Mouse (Mus musculus) forebrain, embryonic 13.5 days (tissue): ENCODE results near the gene Tmem82. TPM values are rescaled to one million over a fixed set of nuclear protein-coding genes. Genes with fewer than 3 reads are reported as not detected.

Experiments
- ATAC-seq: fragments of 200-750 bp; cut with Nextera tagmentation; 2 replicates; pipeline ENCODE4 v1.8.0; 2017
- H3K27ac ChIP-seq: fragments of 300-500 bp; sonication (generic); 2 replicates; pipeline ENCODE4 v1.5.1; 2015; ENCODE audit warnings: inconsistent platforms, mild to moderate bottlenecking, moderate library complexity
- H3K27me3 ChIP-seq: fragments of 300-500 bp; sonication (generic); 2 replicates; pipeline ENCODE4 v1.6.1; 2015; ENCODE audit warnings: mild to moderate bottlenecking, inconsistent platforms
- H3K36me3 ChIP-seq: fragments of 300-500 bp; sonication (generic); 2 replicates; pipeline ENCODE4 v1.6.1; 2015; ENCODE audit warnings: mild to moderate bottlenecking, inconsistent platforms; ENCODE audit not compliant: poor library complexity, severe bottlenecking
- H3K4me1 ChIP-seq: fragments of 300-500 bp; sonication (generic); 2 replicates; pipeline ENCODE4 v1.6.1; 2015; ENCODE audit warnings: inconsistent platforms
- H3K4me2 ChIP-seq: fragments of 300-500 bp; sonication (generic); 2 replicates; pipeline ENCODE4 v1.6.1; 2015; ENCODE audit warnings: inconsistent platforms, mild to moderate bottlenecking, moderate library complexity
- H3K4me3 ChIP-seq: fragments of 300-500 bp; sonication (generic); 2 replicates; pipeline ENCODE4 v1.5.1; 2015; ENCODE audit warnings: mild to moderate bottlenecking, inconsistent platforms
- H3K9ac ChIP-seq: fragments of 300-500 bp; sonication (generic); 2 replicates; pipeline ENCODE4 v1.6.1; 2015; ENCODE audit warnings: mild to moderate bottlenecking, inconsistent platforms
- H3K9me3 ChIP-seq: fragments of 300-500 bp; sonication (generic); replicated peaks from 2 replicates; pipeline ENCODE4 v1.6.1; 2016; ENCODE audit warnings: inconsistent platforms
- WGBS: fragments of 180-500 bp; shearing (Covaris S2); methylation state at CpG from one replicate; pipeline ENCODE4 v1.1.7; 2015; 5-methylcytosine and 5-hydroxymethylcytosine counted together
- polyA plus RNA-seq: library from polyadenylated mRNA; unstranded; fragments of >200 nt; fragmentation: Nextera tagmentation; extraction: Ambion mirVana; gene quantifications from 2 replicates; pipeline ENCODE4 v1.2.1, GENCODE M21; 2015

The Tmem82 gene
- polyA plus RNA-seq, 1 experiment from 2014 or later = 0.17 TPM

DNA sequence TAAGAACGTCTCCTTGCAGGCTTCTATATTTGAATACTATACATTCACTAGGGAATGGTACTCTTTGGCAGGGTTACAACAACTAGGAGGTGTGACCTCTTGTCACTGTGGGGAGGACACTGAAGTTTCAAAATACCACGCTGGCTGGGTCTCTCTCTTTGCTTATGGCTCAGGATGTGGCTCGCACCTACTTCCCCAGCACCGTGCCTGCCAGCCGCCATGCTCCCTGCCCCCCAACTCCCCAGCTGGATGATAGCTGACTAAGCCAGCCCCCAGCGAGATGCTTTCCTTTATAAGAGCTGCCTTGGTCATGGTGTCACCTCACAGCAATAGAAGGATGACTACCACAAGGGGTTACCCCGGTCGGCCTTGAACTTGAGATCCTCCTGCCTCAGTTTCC, 34.6 kb upstream of the Tmem82 start:
- Histone ChIP-seq H3K27ac (no peak overlapping the region), H3K36me3 (peaks cover 31% of the 10 kb centered on the region), H3K27me3 (no peaks in the 10 kb centered on the region), H3K4me1 (peaks cover 11% of the 10 kb centered on the region), H3K4me3 (no peak overlapping the region), H3K9me3 (no peaks in the 10 kb centered on the region), H3K4me2 (no peak overlapping the region), H3K9ac (no peak overlapping the region)
- WGBS = 93% methylated on average over 8 of the region's 8 CpGs
- ATAC-seq = no peak

DNA sequence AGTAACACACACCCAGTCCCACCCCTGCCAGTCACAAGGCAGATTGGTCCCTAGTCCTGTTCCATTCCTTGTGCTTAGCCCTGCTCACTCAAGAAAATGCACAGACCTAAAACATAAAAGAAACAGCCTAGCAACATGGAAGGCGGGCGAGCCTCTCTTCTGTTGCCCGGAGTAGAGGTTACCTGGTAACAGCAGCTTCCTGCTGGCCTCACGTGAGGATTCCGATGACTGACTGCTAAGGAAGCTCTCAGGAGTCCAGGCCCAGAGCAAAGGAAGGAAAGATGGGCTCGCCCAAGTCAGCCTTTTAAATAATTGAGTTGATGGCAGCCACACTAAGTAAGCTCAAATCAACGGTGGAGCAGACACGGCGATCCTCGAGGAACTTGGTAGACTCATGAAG, 33.5 kb upstream of the Tmem82 start:
- peaks cover 31% of the 10 kb centered on the region for H3K36me3 ChIP-seq
- WGBS = 87% methylated on average over 10 of the region's 10 CpGs
- H3K4me3 ChIP-seq = no peak overlapping the region
- no peak overlapping the region for H3K4me2 ChIP-seq
- H3K27me3 ChIP-seq = no peaks in the 10 kb centered on the region
- no peak for ATAC-seq
- no peak overlapping the region for H3K9ac ChIP-seq
- H3K27ac ChIP-seq = no peak overlapping the region
- no peaks in the 10 kb centered on the region for H3K9me3 ChIP-seq
- H3K4me1 ChIP-seq = peaks cover 11% of the 10 kb centered on the region

DNA sequence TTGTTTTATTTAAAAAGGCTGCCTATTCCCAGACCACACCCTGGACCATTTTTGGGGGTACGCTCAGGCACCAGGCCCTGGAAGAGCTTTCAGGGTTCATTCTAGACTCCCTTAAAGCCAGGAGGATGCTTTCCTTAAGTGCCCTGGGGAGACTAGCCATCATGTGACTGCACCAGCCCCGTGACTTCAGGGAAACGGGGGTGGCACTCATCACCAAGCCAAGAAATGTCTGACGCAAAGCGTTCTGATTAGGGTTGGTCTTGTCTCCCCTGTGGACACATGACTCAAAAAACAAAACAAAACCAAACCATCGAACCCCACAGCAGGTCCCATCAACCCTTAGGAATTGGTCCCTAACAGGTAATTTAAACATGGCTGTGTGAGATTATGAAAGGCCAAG, 32.9 kb upstream of the Tmem82 start:
- peaks cover 11% of the 10 kb centered on the region for H3K4me1 ChIP-seq
- ATAC-seq = no peak
- WGBS = 91% methylated on average over 6 of the region's 6 CpGs
- no peak overlapping the region for H3K9ac ChIP-seq
- no peak overlapping the region for H3K27ac ChIP-seq
- no peak overlapping the region for H3K4me3 ChIP-seq
- H3K4me2 ChIP-seq = no peak overlapping the region
- H3K9me3 ChIP-seq = no peaks in the 10 kb centered on the region
- peaks cover 32% of the 10 kb centered on the region for H3K36me3 ChIP-seq
- H3K27me3 ChIP-seq = no peaks in the 10 kb centered on the region

DNA sequence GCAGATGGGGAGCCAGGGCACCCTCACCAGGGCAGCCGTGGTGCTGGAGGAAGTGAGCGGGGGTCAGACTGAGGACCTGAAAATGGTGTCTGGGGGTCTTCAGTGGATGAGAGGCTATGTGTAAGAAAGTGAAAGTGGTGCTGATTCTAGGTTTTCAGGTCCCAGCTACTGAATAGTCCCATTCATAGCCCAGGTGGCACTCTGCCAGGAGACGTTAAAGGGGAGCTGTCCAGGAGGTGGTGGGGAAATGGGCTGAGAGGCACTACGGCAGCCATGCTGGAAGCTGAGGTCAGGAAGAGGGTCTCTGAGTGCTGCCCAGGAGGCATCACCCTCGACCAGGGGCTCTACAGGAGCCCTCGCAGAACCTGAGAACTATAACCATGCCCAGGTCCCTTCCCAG, 30.8 kb upstream of the Tmem82 start:
- no peaks in the 10 kb centered on the region for H3K27me3 ChIP-seq
- ATAC-seq = 0 out of 2 replicates have a peak, but pooled peaks have one; percentile 19
- H3K9me3 ChIP-seq = no peaks in the 10 kb centered on the region
- H3K27ac ChIP-seq = peak overlapping the region; percentile 28; the same call in 1 of the 2 replicates
- no peak overlapping the region for H3K9ac ChIP-seq
- peaks cover 11% of the 10 kb centered on the region for H3K4me1 ChIP-seq
- peaks cover 24% of the 10 kb centered on the region for H3K36me3 ChIP-seq
- peak overlapping the region; percentile 7; the same call in 1 of the 2 replicates for H3K4me2 ChIP-seq
- 55% methylated on average over 6 of the region's 6 CpGs for WGBS
- H3K4me3 ChIP-seq = no peak overlapping the region

DNA sequence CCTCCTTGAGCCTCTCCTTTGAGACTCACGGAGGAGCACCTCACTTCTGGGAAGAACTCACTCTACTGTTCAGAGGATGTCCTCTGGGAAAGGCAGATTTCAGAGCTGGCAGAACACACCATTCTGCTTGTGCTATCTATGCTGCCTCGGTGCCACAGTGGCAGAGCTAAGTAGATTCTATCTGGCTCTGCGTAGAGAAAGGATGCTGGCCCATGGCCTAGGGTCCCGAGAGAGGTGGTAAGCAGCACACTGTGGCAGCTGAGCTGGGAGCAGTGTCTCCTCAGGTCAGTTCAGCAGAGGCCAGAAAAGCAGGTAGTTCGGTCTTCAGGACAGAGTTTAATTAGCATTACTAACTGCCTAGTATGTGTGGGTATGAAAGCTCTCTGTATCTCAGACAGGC, 29.8 kb upstream of the Tmem82 start:
- Histone ChIP-seq H3K9me3 (no peaks in the 10 kb centered on the region), H3K27me3 (no peaks in the 10 kb centered on the region), H3K4me1 (peaks cover 20% of the 10 kb centered on the region), H3K27ac (no peak overlapping the region), H3K4me2 (no peak overlapping the region), H3K36me3 (peaks cover 14% of the 10 kb centered on the region), H3K4me3 (no peak overlapping the region), H3K9ac (no peak overlapping the region)
- 91% methylated on average over 5 of the region's 5 CpGs for WGBS
- ATAC-seq = no peak

DNA sequence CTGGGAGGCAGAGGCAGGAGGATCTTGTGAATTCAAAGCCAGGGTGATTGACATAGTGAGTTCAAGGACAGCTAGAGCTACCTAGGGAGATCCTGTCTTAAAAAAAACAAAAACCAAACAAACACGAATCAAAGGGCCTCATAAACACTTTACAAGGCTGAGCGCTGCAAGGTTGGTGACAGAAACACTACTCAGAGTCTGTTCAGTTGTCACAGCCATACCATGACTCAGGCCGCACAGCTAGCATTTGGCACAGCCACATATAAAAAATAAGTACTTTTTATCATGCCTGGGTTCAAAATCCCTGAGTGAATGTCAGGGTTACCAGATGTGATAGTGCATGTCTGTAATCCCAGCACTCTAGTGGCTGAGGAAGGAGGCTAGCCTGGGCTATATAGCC, 28.8 kb upstream of the Tmem82 start:
- no peak overlapping the region for H3K27ac ChIP-seq
- no peak overlapping the region for H3K4me2 ChIP-seq
- peaks cover 13% of the 10 kb centered on the region for H3K36me3 ChIP-seq
- no peaks in the 10 kb centered on the region for H3K9me3 ChIP-seq
- H3K4me3 ChIP-seq = no peak overlapping the region
- WGBS = 95% methylated on average over 3 of the region's 3 CpGs
- H3K27me3 ChIP-seq = no peaks in the 10 kb centered on the region
- ATAC-seq = no peak
- H3K9ac ChIP-seq = no peak overlapping the region
- H3K4me1 ChIP-seq = peaks cover 24% of the 10 kb centered on the region

DNA sequence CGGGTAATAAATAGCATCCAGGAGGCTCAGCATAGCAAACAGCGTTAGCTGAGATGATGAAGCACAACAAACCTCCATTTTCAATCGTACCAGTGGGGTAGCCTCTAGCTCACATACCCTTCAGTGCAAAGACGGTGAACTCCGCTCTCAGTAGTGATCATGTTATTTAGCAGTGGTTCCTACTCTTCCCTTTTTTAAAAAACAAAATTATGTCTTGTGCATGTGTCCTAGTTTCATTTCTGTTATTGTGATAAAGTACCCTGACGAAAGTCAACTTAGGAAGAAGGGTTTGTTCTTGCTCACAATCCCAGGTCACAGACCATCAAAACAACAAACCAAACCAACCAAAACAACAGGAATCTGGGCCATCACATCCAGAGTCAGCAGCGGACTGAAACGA, 27.6 kb upstream of the Tmem82 start:
- Histone ChIP-seq H3K36me3 (peaks cover 23% of the 10 kb centered on the region), H3K4me3 (no peak overlapping the region), H3K27me3 (no peaks in the 10 kb centered on the region), H3K9ac (no peak overlapping the region), H3K4me2 (no peak overlapping the region), H3K27ac (no peak overlapping the region), H3K9me3 (no peaks in the 10 kb centered on the region), H3K4me1 (peaks cover 24% of the 10 kb centered on the region)
- ATAC-seq = no peak
- 96% methylated on average over 8 of the region's 8 CpGs for WGBS

DNA sequence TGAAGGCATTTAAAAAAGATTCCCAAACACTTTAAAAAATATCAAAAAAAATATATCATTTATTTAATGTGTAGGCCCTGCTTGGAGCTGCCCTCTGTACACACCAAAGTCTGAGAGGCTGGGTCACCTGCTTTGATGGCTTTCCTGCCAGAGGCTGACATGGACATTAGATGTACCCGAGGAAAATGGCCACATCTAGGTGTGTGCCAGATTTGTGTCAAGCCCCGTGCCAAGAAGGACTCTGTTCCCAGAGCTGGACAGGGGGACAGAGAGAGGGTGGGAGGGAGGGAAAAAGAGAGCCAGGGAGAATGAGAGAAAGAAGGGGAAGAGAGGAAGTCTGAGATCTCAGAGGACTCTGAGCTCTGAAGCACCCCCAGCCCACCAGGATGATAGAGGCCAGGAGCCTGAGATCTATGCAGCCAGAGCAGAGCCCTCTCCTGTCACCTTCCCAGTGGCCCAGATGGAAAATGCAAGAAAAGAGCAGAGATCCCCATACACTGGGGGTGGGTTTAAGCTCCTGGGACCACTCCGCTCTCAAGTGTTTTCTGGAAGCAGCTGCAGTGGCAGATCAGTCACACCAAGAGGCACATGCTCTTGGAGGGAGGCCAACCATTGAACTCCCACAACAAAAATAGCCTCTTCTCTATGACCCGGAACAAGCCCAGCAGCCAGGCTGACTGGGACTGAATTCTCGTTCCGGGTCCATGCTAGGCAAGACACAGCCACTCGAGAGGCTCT, 24.9 kb upstream of the Tmem82 start:
- 39% methylated on average over 7 of the region's 7 CpGs for WGBS
- Histone ChIP-seq H3K9me3 (no peaks in the 10 kb centered on the region), H3K27ac (peak overlapping the region; percentile 74), H3K4me3 (no peak overlapping the region), H3K4me1 (peaks cover 13% of the 10 kb centered on the region), H3K36me3 (peaks cover 45% of the 10 kb centered on the region), H3K4me2 (no peak overlapping the region), H3K27me3 (no peaks in the 10 kb centered on the region), H3K9ac (peak overlapping the region; percentile 30; the same call in 1 of the 2 replicates)
- peak; percentile 65 for ATAC-seq

DNA sequence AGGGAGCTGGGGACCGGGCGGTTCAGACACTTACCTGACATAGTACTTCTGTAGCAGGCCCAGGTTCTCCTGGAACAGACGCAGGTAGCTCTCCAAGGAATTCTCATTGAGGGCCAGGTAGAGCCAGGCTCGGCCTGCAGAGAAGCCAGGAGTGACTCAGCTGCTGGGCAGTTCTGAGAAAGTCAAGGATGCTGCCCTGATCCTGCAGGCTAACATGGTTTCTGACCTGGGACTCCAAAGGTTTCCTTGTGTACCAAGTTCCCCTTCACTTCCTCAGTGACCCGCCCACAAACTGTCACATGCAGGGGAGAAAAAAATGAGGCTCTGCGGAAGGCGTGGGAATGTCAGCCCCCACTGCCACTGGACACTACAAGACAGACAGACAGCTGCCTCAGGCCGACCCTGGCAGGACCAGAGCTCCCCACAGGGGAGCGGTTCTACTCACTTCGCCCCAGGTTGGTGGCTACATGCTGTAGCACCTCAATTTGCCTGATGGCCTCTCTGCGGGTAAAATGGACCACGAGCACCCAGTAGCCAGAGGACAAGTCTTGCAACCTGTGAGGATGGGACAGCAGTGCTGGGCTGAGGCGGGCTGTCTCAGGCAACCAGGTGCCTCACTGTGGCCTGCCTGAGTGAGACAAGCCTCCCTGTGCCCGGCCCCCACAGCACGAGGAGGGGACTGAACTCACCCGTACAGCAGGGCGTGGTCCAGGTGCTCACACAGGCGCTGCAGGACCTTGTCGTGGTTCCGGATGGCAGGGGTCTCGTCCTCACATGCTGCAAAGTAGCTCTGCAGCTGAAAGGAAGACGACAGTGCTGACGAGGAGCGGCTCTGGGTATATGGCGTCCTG, 23.8 kb upstream of the Tmem82 start:
- Histone ChIP-seq H3K4me1 (peaks cover 13% of the 10 kb centered on the region), H3K4me2 (no peak overlapping the region), H3K4me3 (no peak overlapping the region), H3K27me3 (no peaks in the 10 kb centered on the region), H3K27ac (no peak overlapping the region), H3K9me3 (no peaks in the 10 kb centered on the region), H3K36me3 (peaks cover 54% of the 10 kb centered on the region), H3K9ac (no peak overlapping the region)
- ATAC-seq = no peak
- 91% methylated on average over 25 of the region's 25 CpGs for WGBS

DNA sequence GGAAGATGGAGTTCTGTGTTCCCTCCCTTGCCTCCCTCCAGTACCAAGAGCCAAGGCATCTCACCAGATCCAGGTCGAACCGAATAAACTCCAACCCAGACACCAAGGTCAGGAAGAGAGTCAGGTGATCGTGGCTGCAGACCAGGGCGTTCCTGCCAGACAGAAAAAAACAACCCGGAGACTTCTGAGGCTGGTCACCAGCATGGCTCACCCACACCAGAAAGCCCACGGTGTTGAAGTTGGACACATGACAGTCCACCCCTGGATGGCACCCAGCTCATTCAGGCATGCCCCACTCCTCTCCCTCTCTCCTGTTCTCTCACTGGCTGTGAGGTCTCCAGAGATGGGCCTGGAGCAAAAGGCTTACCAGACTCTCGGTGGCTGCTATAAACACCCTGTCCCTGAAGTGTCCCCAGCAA, 22.9 kb upstream of the Tmem82 start:
- H3K9ac ChIP-seq = no peak overlapping the region
- peaks cover 13% of the 10 kb centered on the region for H3K4me1 ChIP-seq
- H3K27me3 ChIP-seq = no peaks in the 10 kb centered on the region
- no peak for ATAC-seq
- no peak overlapping the region for H3K27ac ChIP-seq
- peaks cover 58% of the 10 kb centered on the region for H3K36me3 ChIP-seq
- H3K4me3 ChIP-seq = no peak overlapping the region
- WGBS = 91% methylated on average over 7 of the region's 7 CpGs
- no peaks in the 10 kb centered on the region for H3K9me3 ChIP-seq
- no peak overlapping the region for H3K4me2 ChIP-seq

DNA sequence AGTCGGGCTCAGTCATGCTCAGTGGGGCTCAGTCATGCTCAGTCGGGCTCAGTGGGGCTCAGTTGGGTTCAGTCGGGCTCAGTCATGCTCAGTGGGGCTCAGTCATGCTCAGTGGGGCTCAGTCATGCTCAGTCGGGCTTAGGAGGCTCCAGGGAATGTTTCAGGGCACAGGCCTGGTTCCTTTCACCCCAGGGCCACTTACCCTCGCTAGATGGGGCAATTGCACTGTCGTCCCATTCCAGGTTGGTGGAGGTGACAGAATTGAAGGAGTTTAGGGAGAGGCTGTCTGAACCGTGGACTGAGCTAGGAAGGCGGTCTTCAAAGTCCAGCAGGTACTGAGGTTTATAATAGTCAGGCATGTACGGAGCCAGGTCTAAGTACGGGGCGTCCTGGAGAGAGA, 21.0 kb upstream of the Tmem82 start:
- H3K4me2 ChIP-seq = no peak overlapping the region
- peaks cover 13% of the 10 kb centered on the region for H3K4me1 ChIP-seq
- ATAC-seq = no peak
- peaks cover 74% of the 10 kb centered on the region for H3K36me3 ChIP-seq
- no peaks in the 10 kb centered on the region for H3K27me3 ChIP-seq
- H3K9ac ChIP-seq = no peak overlapping the region
- H3K27ac ChIP-seq = no peak overlapping the region
- no peaks in the 10 kb centered on the region for H3K9me3 ChIP-seq
- H3K4me3 ChIP-seq = no peak overlapping the region
- 55% methylated on average over 11 of the region's 11 CpGs for WGBS

DNA sequence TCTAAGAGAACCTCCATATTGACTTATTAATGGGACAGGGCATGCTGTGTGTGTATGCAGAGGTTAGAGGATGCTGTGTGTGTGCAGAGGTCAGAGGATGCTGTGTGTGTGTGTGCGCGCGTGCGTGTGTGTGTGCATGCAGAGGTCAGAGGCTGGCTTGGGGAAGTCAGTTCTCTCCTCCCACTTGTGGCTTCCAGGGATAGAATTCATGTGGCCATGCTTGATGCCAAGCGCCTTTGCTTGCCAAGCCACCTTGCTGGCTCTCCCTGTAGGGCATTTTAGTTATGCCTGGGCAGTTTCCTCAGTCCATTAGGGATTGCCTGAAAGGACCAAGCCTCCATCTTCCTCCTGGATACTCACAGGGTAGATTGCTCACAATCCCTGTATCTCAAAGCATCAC, 18.3 kb upstream of the Tmem82 start:
- Histone ChIP-seq H3K9me3 (no peaks in the 10 kb centered on the region), H3K9ac (no peak overlapping the region), H3K4me3 (no peak overlapping the region), H3K4me2 (no peak overlapping the region), H3K27me3 (no peaks in the 10 kb centered on the region), H3K4me1 (no peaks in the 10 kb centered on the region), H3K27ac (no peak overlapping the region), H3K36me3 (peaks cover 92% of the 10 kb centered on the region)
- 97% methylated on average over 5 of the region's 5 CpGs for WGBS
- no peak for ATAC-seq
